Mouse (Mus musculus) heart, adult 2 months (tissue): ENCODE measurements around the gene Smpd3. TPM values are rescaled to one million over a fixed set of nuclear protein-coding genes. Genes with fewer than 3 reads are reported as not detected.

Experiments
- DNase-seq, 2 experiments: peaks; one replicate each; pipeline ENCODE4 v3.0.0; 2021
- H3K27ac ChIP-seq: fragments of 200-600 bp; 2 replicates; pipeline ENCODE4 v1.8.1; 2022
- H3K27me3 ChIP-seq: fragments of 200-500 bp; 2 replicates; pipeline ENCODE4 v1.6.1; 2012; ENCODE audit warnings: mild to moderate bottlenecking, low read length, inconsistent platforms, mixed read lengths; ENCODE audit not compliant: control insufficient read depth, insufficient read depth
- H3K36me3 ChIP-seq: fragments of 200-500 bp; 2 replicates; pipeline ENCODE4 v1.6.1; 2012; ENCODE audit warnings: low read length, inconsistent platforms; ENCODE audit not compliant: control insufficient read depth, insufficient read depth
- H3K4me1 ChIP-seq: fragments of 200-500 bp; 2 replicates; pipeline ENCODE4 v1.6.1; 2011; ENCODE audit warnings: low read length; ENCODE audit not compliant: control insufficient read depth, insufficient read depth
- H3K4me3 ChIP-seq: fragments of 200-600 bp; 2 replicates; pipeline ENCODE4 v1.8.1; 2022
- H3K79me2 ChIP-seq: fragments of 200-500 bp; replicated peaks from 2 replicates; pipeline ENCODE4 v1.6.1; 2012; ENCODE audit warnings: mild to moderate bottlenecking, inconsistent platforms, low read length, moderate library complexity, mixed read lengths; ENCODE audit not compliant: control insufficient read depth, insufficient read depth
- H3K9ac ChIP-seq: fragments of 200-500 bp; 2 replicates; pipeline ENCODE4 v1.6.1; 2012; ENCODE audit warnings: low read depth, mild to moderate bottlenecking, control low read depth, inconsistent platforms, low read length, mixed read lengths
- CTCF ChIP-seq: fragments of 200-600 bp; IDR thresholded peaks from 2 replicates; pipeline ENCODE4 v1.8.1; 2022; ENCODE audit warnings: antibody characterized with exemption, mild to moderate bottlenecking, moderate library complexity
- EP300 ChIP-seq: fragments of 200-500 bp; IDR thresholded peaks from 2 replicates; pipeline ENCODE4 v1.6.1; 2011; ENCODE audit warnings: low read depth, low read length, control low read depth; ENCODE audit not compliant: insufficient read depth
- POLR2A ChIP-seq: fragments of 200-500 bp; IDR thresholded peaks from 2 replicates; pipeline ENCODE4 v1.6.1; 2011; ENCODE audit warnings: mild to moderate bottlenecking, low read depth, low read length, control low read depth; ENCODE audit not compliant: insufficient read depth
- WGBS: fragments of 180-500 bp; shearing (Covaris S2); methylation state at CpG from one replicate; pipeline ENCODE4 v1.1.7; 2018; 5-methylcytosine and 5-hydroxymethylcytosine counted together
- intact Hi-C: fragments of 180-260 bp; cut with DNase I; formaldehyde crosslinking; loops from one replicate; pipeline ENCODE4 v1.15.1; 2025
- polyA plus RNA-seq: library from polyadenylated mRNA; depleted of rRNA; stranded (reverse); fragments of >200 nt; gene quantifications from 2 replicates; pipeline ENCODE4 v1.2.3, GENCODE M21; 2012
- total RNA-seq, 2 experiments: library from RNA; stranded (reverse); gene quantifications; 2 replicates each; pipeline ENCODE4 v1.2.3; 2021

The Smpd3 gene
- total and polyA plus RNA-seq, 3 experiments, result 2.1 to 3.1 (median 3.1) TPM

DNA sequence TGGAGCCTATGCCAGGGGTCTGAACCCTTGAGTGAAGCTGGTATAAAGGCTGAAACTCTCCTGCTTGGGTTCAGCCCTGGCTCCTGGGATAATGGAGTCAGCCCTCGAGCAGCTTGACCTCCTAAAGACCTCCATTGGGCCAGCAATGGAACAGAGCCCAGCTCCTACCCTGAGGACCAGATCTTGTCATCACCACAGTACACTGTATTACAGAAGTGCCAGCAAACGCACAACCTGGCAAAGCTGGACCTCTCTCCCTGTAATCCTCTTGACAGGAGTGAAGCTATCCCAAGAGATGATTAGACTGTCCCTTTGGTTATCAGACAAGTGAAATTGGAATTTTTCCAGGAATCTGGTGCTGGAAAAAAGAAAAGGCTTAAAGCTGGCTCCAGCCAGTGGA, 13.3 kb upstream of the Smpd3 start:
- intact Hi-C loops, result no loop called here
- H3K27ac ChIP-seq, result no peak overlapping the region
- DNase-seq, result peak in 1 of 2 experiments; percentile 40

DNA sequence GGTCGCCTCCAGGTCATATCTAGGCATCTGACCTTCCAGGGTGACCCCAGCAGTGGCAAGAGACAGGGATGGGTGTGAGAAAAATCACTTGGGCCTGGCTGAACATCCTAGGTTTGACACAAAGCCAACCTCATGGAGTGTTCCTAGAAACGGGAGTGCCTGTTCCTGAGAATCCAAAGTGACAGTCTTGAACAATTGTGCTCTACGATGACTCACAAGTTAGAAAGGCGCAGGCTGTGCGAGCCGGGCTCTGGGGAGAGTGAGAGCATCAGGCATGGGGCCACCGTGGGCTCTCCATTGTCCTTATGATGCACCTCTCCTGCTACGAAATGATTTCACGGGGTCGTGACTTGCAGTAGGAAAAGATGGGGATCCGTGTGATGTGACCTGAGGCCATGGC, 11.6 kb upstream of the Smpd3 start:
- DNase-seq, result peak in 1 of 2 experiments; percentile 18
- intact Hi-C loops, result no loop called here
- 33% methylated on average over 11 of the region's 11 CpGs for WGBS
- Histone ChIP-seq H3K27ac (no peak overlapping the region), H3K27me3 (no peaks in the 10 kb centered on the region), H3K36me3 (no peaks in the 10 kb centered on the region), H3K9ac (no peak overlapping the region), H3K4me1 (peaks cover 8% of the 10 kb centered on the region), H3K4me3 (no peak overlapping the region), H3K79me2 (no peaks in the 10 kb centered on the region)
- TF ChIP-seq CTCF (no peak), EP300 (no peak), POLR2A (no peak)

More for the DNA sequence above, 13.3 kb upstream of the Smpd3 start:
- no peak overlapping the region for H3K4me3 ChIP-seq
- H3K79me2 ChIP-seq, result no peaks in the 10 kb centered on the region
- no peaks in the 10 kb centered on the region for H3K27me3 ChIP-seq
- H3K36me3 ChIP-seq, result no peaks in the 10 kb centered on the region
- no peak overlapping the region for H3K9ac ChIP-seq
- no peak for TF ChIP-seq CTCF
- TF ChIP-seq POLR2A, result no peak
- TF ChIP-seq EP300, result no peak
- WGBS, result 32% methylated on average over 2 of the region's 2 CpGs
- peaks cover 6% of the 10 kb centered on the region for H3K4me1 ChIP-seq

DNA sequence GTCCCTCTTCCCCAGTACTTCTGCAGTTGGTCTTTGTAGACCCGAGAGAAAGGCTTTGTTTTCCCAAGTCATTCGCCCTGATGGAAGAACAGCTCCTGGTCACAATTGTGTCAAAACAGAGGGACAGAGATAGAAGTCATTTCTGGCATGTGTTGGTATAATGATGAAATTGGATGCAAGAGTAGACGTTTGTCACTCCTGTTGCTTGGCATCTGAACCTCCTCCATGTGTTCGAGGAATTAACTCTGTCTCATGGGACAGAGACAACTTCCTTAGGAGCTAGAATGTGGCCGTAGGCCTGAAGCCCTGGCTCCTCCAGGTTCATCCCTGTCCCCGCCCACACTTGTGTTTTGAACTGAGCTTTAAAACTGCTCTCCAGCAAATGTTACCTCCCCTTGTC, 8.3 kb upstream of the Smpd3 start:
- no peak overlapping the region for H3K4me3 ChIP-seq
- no peak for DNase-seq
- no peak overlapping the region for H3K27ac ChIP-seq
- intact Hi-C loops, result no loop called here
- 30% methylated on average over 6 of the region's 6 CpGs for WGBS
- H3K36me3 ChIP-seq, result no peaks in the 10 kb centered on the region
- no peaks in the 10 kb centered on the region for H3K27me3 ChIP-seq
- TF ChIP-seq EP300, result no peak
- TF ChIP-seq POLR2A, result no peak
- TF ChIP-seq CTCF, result no peak
- H3K79me2 ChIP-seq, result no peaks in the 10 kb centered on the region
- H3K4me1 ChIP-seq, result peaks cover 7% of the 10 kb centered on the region
- H3K9ac ChIP-seq, result no peak overlapping the region

DNA sequence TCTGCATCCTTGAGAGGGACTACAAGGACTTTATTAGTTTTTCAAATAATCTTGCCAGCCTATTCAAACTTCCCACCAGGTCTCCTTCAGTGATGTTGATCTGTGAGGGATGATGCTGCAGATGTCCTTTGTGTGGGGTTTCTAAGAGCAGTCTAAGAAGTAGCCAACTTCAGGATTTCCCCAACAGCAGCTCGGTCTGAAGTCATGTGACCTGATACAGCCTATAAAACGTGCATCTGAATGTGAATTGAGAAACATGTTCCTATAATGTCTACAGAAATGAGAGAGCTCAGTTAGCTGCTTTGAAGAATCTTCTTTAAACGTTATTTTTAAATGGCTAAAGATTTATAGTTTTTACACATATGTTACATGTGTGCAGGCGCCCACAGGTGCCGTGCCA, 5.7 kb upstream of the Smpd3 start:
- WGBS, result 72% methylated on average over 5 of the region's 5 CpGs
- Histone ChIP-seq H3K27ac (no peak overlapping the region), H3K79me2 (no peaks in the 10 kb centered on the region), H3K4me1 (peaks cover 4% of the 10 kb centered on the region), H3K27me3 (no peaks in the 10 kb centered on the region), H3K9ac (no peak overlapping the region), H3K4me3 (no peak overlapping the region), H3K36me3 (no peaks in the 10 kb centered on the region)
- TF ChIP-seq POLR2A (no peak), EP300 (no peak), CTCF (no peak)
- DNase-seq, result no peak
- intact Hi-C loops, result no loop called here

DNA sequence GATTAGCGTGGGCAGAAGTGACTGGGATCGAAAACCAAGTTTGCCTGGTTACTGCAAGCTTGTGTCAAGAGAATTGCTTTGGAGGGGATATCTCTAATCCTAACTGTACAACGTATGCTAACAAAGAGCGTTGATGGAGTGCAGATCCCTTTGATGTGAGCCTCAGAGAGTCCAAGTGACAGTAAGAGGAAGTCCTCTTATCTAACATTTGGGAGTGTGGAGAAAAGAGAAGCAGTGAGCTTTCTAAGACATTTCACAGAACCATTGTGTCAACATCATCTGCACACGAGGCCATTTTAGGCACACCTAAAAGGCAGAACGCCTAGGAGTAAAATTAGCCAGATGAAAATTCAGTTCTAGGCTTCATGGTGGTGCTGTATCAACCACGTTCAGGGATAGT, 5.0 kb upstream of the Smpd3 start:
- Histone ChIP-seq H3K36me3 (no peaks in the 10 kb centered on the region), H3K27ac (no peak overlapping the region), H3K9ac (no peak overlapping the region), H3K79me2 (no peaks in the 10 kb centered on the region), H3K4me1 (peaks cover 4% of the 10 kb centered on the region), H3K27me3 (no peaks in the 10 kb centered on the region), H3K4me3 (no peak overlapping the region)
- no peak for DNase-seq
- 17% methylated on average over 7 of the region's 7 CpGs for WGBS
- no peak for TF ChIP-seq POLR2A
- no peak for TF ChIP-seq EP300
- TF ChIP-seq CTCF, result no peak
- intact Hi-C loops, result no loop called here

DNA sequence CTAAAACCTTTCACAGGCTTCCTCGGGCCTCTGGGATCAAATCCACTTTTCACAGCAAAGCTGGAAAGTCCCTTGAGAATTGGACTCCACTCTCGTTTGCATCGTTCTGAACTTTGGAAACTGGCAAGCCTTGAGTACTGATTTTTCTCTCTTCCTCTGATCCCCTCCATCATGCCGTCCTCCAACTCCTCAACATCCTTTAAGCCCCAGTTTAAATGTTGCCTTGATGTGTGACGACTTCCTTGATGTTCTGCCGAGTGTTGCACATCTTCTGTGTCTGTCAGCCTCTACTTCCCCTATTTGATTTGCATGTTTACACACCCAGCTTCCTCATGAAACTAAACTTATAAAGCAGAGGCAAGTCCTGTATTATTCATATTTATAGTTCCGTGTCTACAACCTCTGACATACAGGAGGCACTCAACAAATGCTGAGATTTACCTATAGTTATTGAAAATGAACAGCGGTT, 987 bp upstream of the Smpd3 start:
- H3K4me3 ChIP-seq, result no peak overlapping the region
- H3K4me1 ChIP-seq, result no peaks in the 10 kb centered on the region; the same call in 1 of the 2 replicates
- H3K9ac ChIP-seq, result no peak overlapping the region
- H3K36me3 ChIP-seq, result no peaks in the 10 kb centered on the region
- TF ChIP-seq EP300 (no peak), CTCF (no peak), POLR2A (no peak)
- 32% methylated on average over 8 of the region's 8 CpGs for WGBS
- intact Hi-C loops, result loop anchor here (10.0 kb wide), 1 partner anchor 194 kb away; no protein-coding TSS in a partner anchor
- peak overlapping the region; percentile 81; the same call in 1 of the 2 replicates for H3K27ac ChIP-seq
- H3K27me3 ChIP-seq, result peaks cover 3% of the 10 kb centered on the region
- no peaks in the 10 kb centered on the region for H3K79me2 ChIP-seq
- DNase-seq, result peak in 1 of 2 experiments; percentile 28
